Comparison of ENCODE assay signal across 10 mouse cellular contexts in the genomic region with DNA sequence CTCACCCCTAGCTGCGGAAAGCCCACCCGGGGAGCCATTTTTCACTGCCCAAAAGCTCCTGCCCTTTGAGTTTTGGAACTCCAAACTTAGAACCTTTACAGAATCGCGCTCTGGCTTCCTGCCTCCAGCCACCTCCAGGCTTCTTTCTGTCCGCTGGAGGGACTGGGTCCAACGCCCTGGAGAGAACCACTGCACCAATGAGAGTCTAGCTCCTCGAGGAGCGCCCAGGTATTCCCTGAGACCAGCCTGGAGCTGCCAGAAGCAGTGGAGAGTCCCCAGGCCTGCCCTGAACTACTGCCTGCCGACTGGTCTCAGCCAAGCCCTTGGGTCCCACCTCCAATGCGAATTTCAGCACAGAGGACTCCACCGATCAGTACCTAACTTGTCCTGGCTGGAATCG. TPM values are rescaled to one million over a fixed set of nuclear protein-coding genes. Genes with fewer than 3 reads are reported as not detected.
DNase-seq lines count a peak whose midpoint lies in the region; ATAC-seq and TF ChIP-seq lines count a peak whose summit lies in the region.
"Had no signal": no experiment of that assay in that cellular context is flagged by ENCODE, and none has a peak within 500 bp of the region (broad histone marks: within the 10 kb centered on the region; RNA-seq: fewer than 3 reads in every experiment).

No protein-coding gene starts in this region.

- intact Hi-C loops in heart, postnatal 25 days (cut with DNase I), result no loop called here

- no peak for ATAC-seq in heart, embryonic 16.5 days (replicated peaks; ENCODE audit: extremely low read depth, insufficient read depth, low FRiP score)
- ATAC-seq in heart, postnatal 0 days (ENCODE audit: insufficient read depth, low read depth), result no peak
- ATAC-seq in neural tube, embryonic 14.5 days (ENCODE audit: low read depth), result no peak
- no peak for ATAC-seq in inflammation-experienced regulatory T-cells, adult 6 months

- H3K27ac ChIP-seq in heart, embryonic 16.5 days (ENCODE audit: low read length), result no peak overlapping the region
- H3K27ac ChIP-seq in heart, postnatal 0 days (ENCODE audit: low read depth), result no peak overlapping the region
- no peak overlapping the region for H3K27ac ChIP-seq in limb, embryonic 10.5 days
- H3K27ac ChIP-seq in neural tube, embryonic 14.5 days (ENCODE audit: low read depth, low read length), result no peak overlapping the region

- peaks cover 12% of the 10 kb centered on the region for H3K4me1 ChIP-seq in heart, embryonic 16.5 days (ENCODE audit: control insufficient read depth, insufficient read depth, low read length)
- peaks cover 6% of the 10 kb centered on the region; the same call in 1 of the 2 replicates for H3K4me1 ChIP-seq in heart, postnatal 0 days (ENCODE audit: control insufficient read depth, insufficient read depth)
- peaks cover 37% of the 10 kb centered on the region for H3K4me1 ChIP-seq in limb, embryonic 10.5 days
- peaks cover 11% of the 10 kb centered on the region for H3K4me1 ChIP-seq in neural tube, embryonic 14.5 days (ENCODE audit: control insufficient read depth, insufficient read depth, low read length)

- no peak for TF ChIP-seq EP300 in heart, postnatal 0 days (IDR thresholded peaks at IDR 0.05; ENCODE audit: low read depth)

- TF ChIP-seq CTCF in heart, postnatal 0 days (IDR thresholded peaks at IDR 0.05; ENCODE audit: low read depth), result no peak

- H3K9ac ChIP-seq in heart, embryonic 16.5 days (ENCODE audit: low read length), result no peak overlapping the region
- no peak overlapping the region for H3K9ac ChIP-seq in heart, postnatal 0 days (replicated peaks; ENCODE audit: low read depth, low read length)
- H3K9ac ChIP-seq in neural tube, embryonic 14.5 days (replicated peaks; ENCODE audit: low read depth, low read length), result no peak overlapping the region

- H3K4me2 ChIP-seq in heart, embryonic 16.5 days (ENCODE audit: low read depth, low read length), result peak overlapping the region; percentile 95
- peak overlapping the region; percentile 72 for H3K4me2 ChIP-seq in heart, postnatal 0 days (ENCODE audit: low read depth, low read length)
- peak overlapping the region; percentile 94 for H3K4me2 ChIP-seq in neural tube, embryonic 14.5 days (ENCODE audit: low read depth, low read length)

- H3K9me3 ChIP-seq in heart, embryonic 16.5 days (replicated peaks; ENCODE audit: control insufficient read depth, low read length), result no peaks in the 10 kb centered on the region
- H3K9me3 ChIP-seq in heart, postnatal 0 days (replicated peaks; ENCODE audit: control insufficient read depth, low read length), result no peaks in the 10 kb centered on the region
- no peaks in the 10 kb centered on the region for H3K9me3 ChIP-seq in limb, embryonic 10.5 days (replicated peaks)
- no peaks in the 10 kb centered on the region for H3K9me3 ChIP-seq in neural tube, embryonic 14.5 days (ENCODE audit: control insufficient read depth, low read length)

- peaks cover 54% of the 10 kb centered on the region for H3K27me3 ChIP-seq in heart, embryonic 16.5 days (ENCODE audit: control insufficient read depth, insufficient read depth, low read length)
- peaks cover 73% of the 10 kb centered on the region for H3K27me3 ChIP-seq in heart, postnatal 0 days (ENCODE audit: control insufficient read depth, insufficient read depth, low read length)
- peaks cover 46% of the 10 kb centered on the region for H3K27me3 ChIP-seq in limb, embryonic 10.5 days (ENCODE audit: low read depth, poor library complexity, severe bottlenecking)
- H3K27me3 ChIP-seq in neural tube, embryonic 14.5 days (ENCODE audit: control insufficient read depth, insufficient read depth, low read length), result no peaks in the 10 kb centered on the region; the same call in 1 of the 2 replicates

- no peaks in the 10 kb centered on the region for H3K36me3 ChIP-seq in heart, embryonic 16.5 days (ENCODE audit: control insufficient read depth, insufficient read depth)
- no peaks in the 10 kb centered on the region for H3K36me3 ChIP-seq in heart, postnatal 0 days (replicated peaks; ENCODE audit: control insufficient read depth, insufficient read depth, low read length)
- no peaks in the 10 kb centered on the region for H3K36me3 ChIP-seq in limb, embryonic 10.5 days
- no peaks in the 10 kb centered on the region for H3K36me3 ChIP-seq in neural tube, embryonic 14.5 days (ENCODE audit: control insufficient read depth, insufficient read depth, low read length)
- H3K36me3 ChIP-seq: G1E had no signal

- WGBS in heart, embryonic 16.5 days, result 11% methylated on average over 12 of the region's 12 CpGs
- 8% methylated on average over 12 of the region's 12 CpGs for WGBS in heart, postnatal 0 days
- WGBS in limb, embryonic 10.5 days, result 4% methylated on average over 12 of the region's 12 CpGs
- 10% methylated on average over 12 of the region's 12 CpGs for WGBS in neural tube, embryonic 14.5 days

- H3K4me3 ChIP-seq in heart, embryonic 16.5 days (ENCODE audit: low read length), result peak overlapping the region; percentile 84
- H3K4me3 ChIP-seq in heart, postnatal 0 days (ENCODE audit: low read depth, low read length), result peak overlapping the region; percentile 70
- H3K4me3 ChIP-seq in limb, embryonic 10.5 days, result peak overlapping the region; percentile 83
- H3K4me3 ChIP-seq in neural tube, embryonic 14.5 days (ENCODE audit: low read depth, low read length), result peak overlapping the region; percentile 81

- no peak for DNase-seq in heart, postnatal 25 days (ENCODE audit: low spot score)
- DNase-seq in heart, postnatal 0 days (ENCODE audit: low spot score), result no peak
- DNase-seq in limb, embryonic 10.5 days (ENCODE audit: low spot score), result no peak
- no peak for DNase-seq in layer of hippocampus, postnatal 10 days (ENCODE audit: low spot score in 2 of 2)
- no peak for DNase-seq in layer of hippocampus, postnatal 25 days (ENCODE audit: extremely low spot score in 1 of 2, low spot score in 1 of 2)
- DNase-seq: cerebellum, adult 9-11 months had no signal

RNA-seq across cellular contexts. Expression of a gene that starts 1.2 kb away (rescaled TPM):
- polyA plus RNA-seq in heart, embryonic 16.5 days (2015; fragmentation: Nextera tagmentation; extraction: Ambion mirVana), result 4.3 and 4.5 TPM in 2 replicates
- total RNA-seq in heart, postnatal 25 days (2021), result 1 to 10 TPM; 3.4 to 4.1 TPM
- total RNA-seq in heart, postnatal 0 days (2014; rRNA removed; ENCODE audit: low replicate concordance), result 4.2 and 17.2 TPM in 2 replicates
- polyA plus RNA-seq in heart, postnatal 0 days (2015; fragmentation: Nextera tagmentation; extraction: Ambion mirVana), result 1.5 and 1.6 TPM in 2 replicates
- 39.7 and 48.5 TPM in 2 replicates for polyA plus RNA-seq in limb, embryonic 10.5 days (2016; fragmentation: Nextera tagmentation; extraction: Ambion mirVana)
- 61.0 and 68.9 TPM in 2 replicates for polyA plus RNA-seq in neural tube, embryonic 14.5 days (2014; fragmentation: Nextera tagmentation; extraction: Ambion mirVana)
- total RNA-seq in layer of hippocampus, postnatal 10 days (2021), result 100 to 1,000 TPM; 122 to 147 TPM
- not detected for polyA plus RNA-seq in inflammation-experienced regulatory T-cells, adult 6 months (2017; shearing (Covaris generic))
- 10 to 100 TPM; 72.4 to 80.0 TPM for total RNA-seq in layer of hippocampus, postnatal 25 days (2021)
